In genomic region chr5:101713064-101713613, GRCm38 (mm10) we compare ENCODE assay signal across 11 mouse cellular contexts. TPM values are rescaled to one million over a fixed set of nuclear protein-coding genes. Genes with fewer than 3 reads are reported as not detected.
A peak's percentile ranks its signal among the peaks of the same experiment; 100 is the strongest.
DNase-seq lines count a peak whose midpoint lies in the region; ATAC-seq and TF ChIP-seq lines count a peak whose summit lies in the region.
"Had no signal": no experiment of that assay in that cellular context is flagged by ENCODE, and none has a peak within 500 bp of the region (broad histone marks: within the 10 kb centered on the region; RNA-seq: fewer than 3 reads in every experiment).

No protein-coding gene starts in this region.

- ATAC-seq in embryonic facial prominence, embryonic 14.5 days (ENCODE audit: low read depth): no peak
- no peak for ATAC-seq in liver, postnatal 0 days
- ATAC-seq in liver, embryonic 12.5 days: no peak
- ATAC-seq: forebrain, embryonic 16.5 days had no signal

- H3K27ac ChIP-seq in embryonic facial prominence, embryonic 14.5 days (replicated peaks; ENCODE audit: low read depth, low read length): no peak overlapping the region
- no peak overlapping the region for H3K27ac ChIP-seq in embryonic facial prominence, embryonic 10.5 days (replicated peaks)
- H3K27ac ChIP-seq in liver, postnatal 0 days (ENCODE audit: low read depth): no peak overlapping the region
- no peak overlapping the region for H3K27ac ChIP-seq in liver, embryonic 12.5 days

- H3K36me3 ChIP-seq in embryonic facial prominence, embryonic 14.5 days (ENCODE audit: control insufficient read depth, insufficient read depth, low read length): no peaks in the 10 kb centered on the region
- no peaks in the 10 kb centered on the region for H3K36me3 ChIP-seq in embryonic facial prominence, embryonic 10.5 days (replicated peaks)
- no peaks in the 10 kb centered on the region for H3K36me3 ChIP-seq in liver, postnatal 0 days (replicated peaks; ENCODE audit: insufficient read depth, low read length)
- H3K36me3 ChIP-seq in liver, embryonic 12.5 days: no peaks in the 10 kb centered on the region
- H3K36me3 ChIP-seq: heart, embryonic 12.5 days had no signal

- H3K27me3 ChIP-seq in embryonic facial prominence, embryonic 14.5 days (replicated peaks; ENCODE audit: control insufficient read depth, insufficient read depth, low read length): no peaks in the 10 kb centered on the region
- no peaks in the 10 kb centered on the region for H3K27me3 ChIP-seq in embryonic facial prominence, embryonic 10.5 days (replicated peaks; ENCODE audit: low read depth, poor library complexity, severe bottlenecking)
- H3K27me3 ChIP-seq in liver, postnatal 0 days (ENCODE audit: insufficient read depth, low read length): no peaks in the 10 kb centered on the region
- H3K27me3 ChIP-seq in liver, embryonic 12.5 days (replicated peaks): no peaks in the 10 kb centered on the region
- H3K27me3 ChIP-seq: heart, embryonic 12.5 days had no signal

- H3K4me3 ChIP-seq in embryonic facial prominence, embryonic 14.5 days (ENCODE audit: low read depth, low read length): no peak overlapping the region
- no peak overlapping the region for H3K4me3 ChIP-seq in embryonic facial prominence, embryonic 10.5 days
- H3K4me3 ChIP-seq in liver, postnatal 0 days (ENCODE audit: low read depth, low read length): no peak overlapping the region
- no peak overlapping the region for H3K4me3 ChIP-seq in liver, embryonic 12.5 days
- H3K4me3 ChIP-seq: heart, embryonic 12.5 days had no signal

- DNase-seq in embryonic facial prominence, embryonic 14.5 days (ENCODE audit: low spot score): peak; percentile 8
- DNase-seq in embryonic facial prominence, embryonic 10.5 days (ENCODE audit: low spot score): no peak
- DNase-seq in liver, postnatal 0 days: no peak
- peak; percentile 42 for DNase-seq in brain, adult 2 months (ENCODE audit: low read depth, low spot score)
- DNase-seq in kidney, postnatal 4 days: peak; percentile 35 to 48
- no peak for DNase-seq in urinary bladder, postnatal 25 days (ENCODE audit: low spot score)
- DNase-seq in cerebellum, adult 9-11 months: no peak
- DNase-seq: thymus, postnatal 25 days had no signal

- TF ChIP-seq EP300 in liver, postnatal 0 days (IDR thresholded peaks at IDR 0.05; ENCODE audit: low read depth): no peak

- WGBS in embryonic facial prominence, embryonic 14.5 days: 67% methylated on average over 6 of the region's 6 CpGs
- 78% methylated on average over 6 of the region's 6 CpGs for WGBS in embryonic facial prominence, embryonic 10.5 days
- 76% methylated on average over 6 of the region's 6 CpGs for WGBS in liver, postnatal 0 days (ENCODE audit: insufficient replicate concordance)
- WGBS in liver, embryonic 12.5 days (ENCODE audit: insufficient replicate concordance): 71% methylated on average over 6 of the region's 6 CpGs

- peak; percentile 36 for TF ChIP-seq CTCF in liver, postnatal 0 days (IDR thresholded peaks at IDR 0.05; ENCODE audit: low read depth)

- H3K9ac ChIP-seq in embryonic facial prominence, embryonic 14.5 days (ENCODE audit: low read depth, low read length): no peak overlapping the region
- H3K9ac ChIP-seq in liver, postnatal 0 days (replicated peaks): no peak overlapping the region
- no peak overlapping the region for H3K9ac ChIP-seq in liver, embryonic 12.5 days
- H3K9ac ChIP-seq: heart, embryonic 12.5 days had no signal

- no peaks in the 10 kb centered on the region for H3K9me3 ChIP-seq in embryonic facial prominence, embryonic 14.5 days (ENCODE audit: control insufficient read depth, low read length)
- H3K9me3 ChIP-seq in embryonic facial prominence, embryonic 10.5 days: no peaks in the 10 kb centered on the region
- no peaks in the 10 kb centered on the region for H3K9me3 ChIP-seq in liver, postnatal 0 days (ENCODE audit: low read length)
- no peaks in the 10 kb centered on the region for H3K9me3 ChIP-seq in liver, embryonic 12.5 days (replicated peaks)
- H3K9me3 ChIP-seq: heart, embryonic 12.5 days had no signal

- no peak overlapping the region for H3K4me2 ChIP-seq in embryonic facial prominence, embryonic 14.5 days (ENCODE audit: low read depth, low read length)
- no peak overlapping the region for H3K4me2 ChIP-seq in liver, postnatal 0 days (ENCODE audit: low read depth, low read length)
- H3K4me2 ChIP-seq in liver, embryonic 12.5 days: no peak overlapping the region
- H3K4me2 ChIP-seq: heart, embryonic 12.5 days had no signal

- no peaks in the 10 kb centered on the region for H3K4me1 ChIP-seq in embryonic facial prominence, embryonic 14.5 days (ENCODE audit: control insufficient read depth, insufficient read depth, low read length)
- no peaks in the 10 kb centered on the region for H3K4me1 ChIP-seq in embryonic facial prominence, embryonic 10.5 days
- no peaks in the 10 kb centered on the region for H3K4me1 ChIP-seq in liver, postnatal 0 days (ENCODE audit: insufficient read depth)
- H3K4me1 ChIP-seq in liver, embryonic 12.5 days: no peaks in the 10 kb centered on the region
- H3K4me1 ChIP-seq: heart, embryonic 12.5 days had no signal

RNA-seq across cellular contexts. Expression of gene Nkx6-1, which starts 48.3 kb away (rescaled TPM):
- polyA plus RNA-seq in embryonic facial prominence, embryonic 14.5 days (2014; fragmentation: Nextera tagmentation; extraction: Ambion mirVana): 0.18 and 0.25 TPM in 2 replicates
- 0.87 and 4.2 TPM in 2 replicates for polyA plus RNA-seq in embryonic facial prominence, embryonic 10.5 days (2016; fragmentation: Nextera tagmentation; extraction: Ambion mirVana)
- polyA plus RNA-seq in liver, postnatal 0 days (2015; fragmentation: Nextera tagmentation; extraction: Ambion mirVana): not detected in 2 replicates
- 0.04 and 0.11 TPM in 2 replicates for polyA plus RNA-seq in liver, embryonic 12.5 days (2016; fragmentation: Nextera tagmentation; extraction: Ambion mirVana)

RNA-seq across cellular contexts. Expression of gene Cds1, which starts 51.8 kb away (rescaled TPM):
- 9.0 and 10.2 TPM in 2 replicates for polyA plus RNA-seq in embryonic facial prominence, embryonic 14.5 days (2014; fragmentation: Nextera tagmentation; extraction: Ambion mirVana)
- polyA plus RNA-seq in embryonic facial prominence, embryonic 10.5 days (2016; fragmentation: Nextera tagmentation; extraction: Ambion mirVana): 0.74 and 0.78 TPM in 2 replicates
- polyA plus RNA-seq in liver, postnatal 0 days (2015; fragmentation: Nextera tagmentation; extraction: Ambion mirVana): 0.39 and 0.44 TPM in 2 replicates
- polyA plus RNA-seq in liver, embryonic 12.5 days (2016; fragmentation: Nextera tagmentation; extraction: Ambion mirVana): 0.42 and 0.68 TPM in 2 replicates

Comparison
In these comparisons a context has a peak if more than half of its experiments do, and no peak if none do; other contexts are left out.
1. DNase-seq: peak in embryonic facial prominence, embryonic 14.5 days (single experiment), brain, adult 2 months (single experiment) and kidney, postnatal 4 days (2 of 2); none in embryonic facial prominence, embryonic 10.5 days (single experiment), liver, postnatal 0 days (single experiment), urinary bladder, postnatal 25 days (single experiment) and cerebellum, adult 9-11 months (single experiment).